7 mouse cellular contexts compared by ENCODE assay signal in genomic region chr10:39811507-39811906, GRCm38 (mm10).
DNase-seq lines count a peak whose midpoint lies in the region; ATAC-seq lines count a peak whose summit lies in the region.

No protein-coding gene starts in this region.

- H3K4me3 ChIP-seq in midbrain, embryonic 10.5 days: no peak overlapping the region
- no peak overlapping the region for H3K4me3 ChIP-seq in midbrain, embryonic 15.5 days

- H3K4me1 ChIP-seq in midbrain, embryonic 10.5 days: no peaks in the 10 kb centered on the region
- no peaks in the 10 kb centered on the region for H3K4me1 ChIP-seq in midbrain, embryonic 15.5 days

- H3K9ac ChIP-seq in midbrain, embryonic 15.5 days: no peak overlapping the region

- WGBS in midbrain, embryonic 10.5 days: 71% methylated on average over 3 of the region's 3 CpGs
- WGBS in midbrain, embryonic 15.5 days: 61% methylated on average over 3 of the region's 3 CpGs

- H3K27ac ChIP-seq in midbrain, embryonic 10.5 days (replicated peaks): no peak overlapping the region
- H3K27ac ChIP-seq in midbrain, embryonic 15.5 days: no peak overlapping the region

- H3K9me3 ChIP-seq in midbrain, embryonic 10.5 days (replicated peaks): no peaks in the 10 kb centered on the region
- no peaks in the 10 kb centered on the region for H3K9me3 ChIP-seq in midbrain, embryonic 15.5 days

- no peak for ATAC-seq in midbrain, embryonic 15.5 days (replicated peaks)

- intact Hi-C loops in heart, postnatal 36 days (cut with DNase I): no loop called here

- H3K4me2 ChIP-seq in midbrain, embryonic 15.5 days: no peak overlapping the region

- peak; percentile 61 for DNase-seq in midbrain, embryonic 10.5 days (ENCODE audit: low spot score)
- peak; percentile 77 for DNase-seq in R1 (ENCODE audit: low read depth, low spot score)
- peak; percentile 11 for DNase-seq in cerebellum, adult 9-11 months
- DNase-seq in heart, postnatal 36 days: peak; percentile 12 to 38
- peak; percentile 35 to 50 for DNase-seq in lung, postnatal 4 days
- DNase-seq in thymus, adult 18-20 months: peak; percentile 39 to 46

- peaks cover 66% of the 10 kb centered on the region for H3K36me3 ChIP-seq in midbrain, embryonic 10.5 days
- peaks cover 36% of the 10 kb centered on the region for H3K36me3 ChIP-seq in midbrain, embryonic 15.5 days (replicated peaks)

- H3K27me3 ChIP-seq in midbrain, embryonic 10.5 days (ENCODE audit: low read depth, poor library complexity, severe bottlenecking): no peaks in the 10 kb centered on the region
- H3K27me3 ChIP-seq in midbrain, embryonic 15.5 days (replicated peaks): no peaks in the 10 kb centered on the region

Comparison
In these comparisons a context has a peak if more than half of its experiments do, and no peak if none do; other contexts are left out.
1. DNase-seq: peak in every context shown above with its lines; median percentile 77 in R1; 61 in midbrain, embryonic 10.5 days; 42 in lung, postnatal 4 days; 42 in thymus, adult 18-20 months; 25 in heart, postnatal 36 days; 11 in cerebellum, adult 9-11 months.